Mouse (Mus musculus) E14TG2a.4 (cell line): Measurements from ENCODE around the gene Nacc1.

Source experiments
- H3K27me3 ChIP-seq: 2 replicates; pipeline ENCODE4 v1.6.1; 2014; ENCODE audit warnings: low read length, control low read depth; ENCODE audit not compliant: insufficient read depth
- H3K36me3 ChIP-seq: 2 replicates; pipeline ENCODE4 v1.6.1; 2014; ENCODE audit warnings: low read length, control low read depth; ENCODE audit not compliant: insufficient read depth
- H3K4me1 ChIP-seq: replicated peaks from 2 replicates; pipeline ENCODE4 v1.6.1; 2014; ENCODE audit warnings: low read depth, low read length, control low read depth
- H3K4me3 ChIP-seq: replicated peaks from 2 replicates; pipeline ENCODE4 v1.5.1; 2014; ENCODE audit warnings: mild to moderate bottlenecking, low read length
- H3K9me3 ChIP-seq: 2 replicates; pipeline ENCODE4 v1.6.1; 2014; ENCODE audit warnings: low read length, control low read depth
- CTCF ChIP-seq: conservative IDR thresholded peaks from 2 replicates; pipeline ENCODE4 v1.5.1; 2014; ENCODE audit warnings: low read length
- NANOG ChIP-seq: IDR thresholded peaks from 2 replicates; pipeline ENCODE4 v1.6.1; 2014; ENCODE audit warnings: borderline replicate concordance, low read length, mixed read lengths
- POU5F1 ChIP-seq: IDR thresholded peaks from 2 replicates; pipeline ENCODE4 v1.6.1; 2014; ENCODE audit warnings: low read length, borderline replicate concordance

Nacc1 gene

DNA sequence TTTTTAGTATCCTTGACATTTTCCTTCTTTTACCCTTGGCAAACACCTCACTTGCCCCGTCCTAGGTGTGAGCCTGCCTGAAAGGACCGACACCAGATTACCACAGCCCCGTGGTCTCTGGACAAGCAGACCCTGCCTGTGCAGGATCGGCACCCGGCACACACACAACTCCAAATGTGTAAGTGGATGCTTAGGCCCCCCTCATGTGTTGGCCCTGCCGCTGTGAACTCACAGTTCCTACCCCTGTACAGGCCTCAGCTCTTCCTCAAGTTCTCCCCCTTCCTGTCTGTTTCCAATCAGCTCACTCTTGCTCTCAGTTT lies 34.8 kb upstream of the Nacc1 start:
- Histone ChIP-seq H3K4me3 (peak overlapping the region; percentile 60), H3K27me3 (peaks cover 65% of the 10 kb centered on the region), H3K36me3 (no peaks in the 10 kb centered on the region), H3K4me1 (peaks cover 57% of the 10 kb centered on the region), H3K9me3 (no peaks in the 10 kb centered on the region)
- no peak for TF ChIP-seq POU5F1
- TF ChIP-seq CTCF = no peak
- TF ChIP-seq NANOG = no peak

DNA sequence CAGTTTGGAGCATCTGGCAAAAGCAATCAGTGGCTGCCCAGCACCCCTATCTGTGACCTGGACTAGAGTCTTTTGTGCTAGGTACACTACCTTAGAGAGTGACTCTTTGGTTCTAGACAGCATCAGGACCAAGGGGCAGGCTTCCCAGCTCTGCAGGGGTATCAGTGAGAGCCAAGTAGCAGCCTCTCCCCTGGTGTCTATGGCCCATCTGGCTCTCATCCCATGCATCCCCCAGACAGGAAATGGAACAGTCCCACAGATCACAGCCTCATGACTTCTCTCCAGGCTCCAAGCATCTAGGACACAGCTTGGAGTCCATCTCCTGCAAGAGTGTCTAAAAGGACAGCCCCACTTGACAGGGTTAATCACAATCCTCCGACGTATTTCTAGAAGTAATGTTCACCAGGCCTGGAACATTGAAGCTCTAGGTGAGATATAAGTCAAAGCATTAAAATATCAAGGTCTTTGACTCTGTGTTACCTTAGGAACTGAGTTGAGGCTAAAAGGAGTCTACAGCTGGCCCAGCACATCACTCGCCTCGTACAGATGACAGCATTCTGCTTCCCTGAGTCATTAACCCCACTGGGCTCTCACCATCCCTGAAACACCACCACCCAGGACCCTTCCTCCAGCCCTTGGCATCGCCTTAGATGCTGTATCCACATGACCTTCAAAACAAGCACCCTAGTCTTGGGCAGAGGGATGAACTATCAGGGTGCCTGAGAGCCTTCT lies 31.5 kb upstream of the Nacc1 start:
- no peak for TF ChIP-seq CTCF
- no peak for TF ChIP-seq POU5F1
- no peak for TF ChIP-seq NANOG
- H3K4me1 ChIP-seq = peaks cover 45% of the 10 kb centered on the region
- no peaks in the 10 kb centered on the region for H3K36me3 ChIP-seq
- no peak overlapping the region for H3K4me3 ChIP-seq
- no peaks in the 10 kb centered on the region for H3K9me3 ChIP-seq
- peaks cover 79% of the 10 kb centered on the region for H3K27me3 ChIP-seq

DNA sequence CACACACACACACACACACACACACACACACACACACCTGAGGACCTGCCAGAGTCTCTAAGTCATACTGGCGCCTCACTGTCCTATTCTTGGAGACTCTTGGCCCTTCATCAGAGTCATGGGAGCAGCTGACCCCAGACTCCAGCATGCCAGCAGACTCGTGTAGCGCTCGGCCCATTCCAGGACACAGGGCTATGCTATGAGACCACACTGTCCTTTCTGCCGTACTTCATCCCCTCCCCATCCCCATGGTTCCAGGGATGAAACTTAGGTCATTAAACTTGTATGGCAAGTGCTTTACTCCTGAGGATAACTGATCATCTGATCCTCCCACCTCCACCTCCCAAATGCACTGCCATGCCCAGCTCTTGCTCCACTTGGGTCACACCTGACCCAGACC lies 30.8 kb upstream of the Nacc1 start:
- Histone ChIP-seq H3K4me3 (no peak overlapping the region), H3K27me3 (peaks cover 80% of the 10 kb centered on the region), H3K36me3 (no peaks in the 10 kb centered on the region), H3K4me1 (peaks cover 45% of the 10 kb centered on the region), H3K9me3 (no peaks in the 10 kb centered on the region)
- TF ChIP-seq NANOG (no peak), POU5F1 (no peak), CTCF (no peak)

DNA sequence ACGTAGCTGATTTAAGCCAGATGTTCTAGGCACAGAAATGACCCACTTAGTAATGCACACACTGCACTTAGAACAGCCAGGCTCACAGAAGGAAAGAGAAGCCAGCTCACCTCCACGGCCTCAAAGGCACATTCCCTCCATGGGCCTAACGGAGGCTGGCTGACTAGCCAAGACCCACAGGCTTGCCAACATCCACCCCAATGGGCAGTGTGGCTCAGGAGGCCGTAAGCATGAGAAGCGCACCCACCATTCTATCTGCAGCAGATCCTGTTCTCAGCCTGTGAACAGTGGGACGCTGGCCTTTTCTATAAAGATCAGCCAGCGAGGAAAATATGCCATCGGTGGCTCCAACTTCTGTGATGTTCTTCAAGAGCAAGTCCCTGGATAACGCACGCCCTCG lies 29.1 kb upstream of the Nacc1 start:
- Histone ChIP-seq H3K27me3 (peaks cover 93% of the 10 kb centered on the region), H3K4me3 (no peak overlapping the region), H3K4me1 (peaks cover 45% of the 10 kb centered on the region), H3K9me3 (no peaks in the 10 kb centered on the region), H3K36me3 (no peaks in the 10 kb centered on the region)
- TF ChIP-seq NANOG = no peak
- no peak for TF ChIP-seq CTCF
- TF ChIP-seq POU5F1 = no peak

DNA sequence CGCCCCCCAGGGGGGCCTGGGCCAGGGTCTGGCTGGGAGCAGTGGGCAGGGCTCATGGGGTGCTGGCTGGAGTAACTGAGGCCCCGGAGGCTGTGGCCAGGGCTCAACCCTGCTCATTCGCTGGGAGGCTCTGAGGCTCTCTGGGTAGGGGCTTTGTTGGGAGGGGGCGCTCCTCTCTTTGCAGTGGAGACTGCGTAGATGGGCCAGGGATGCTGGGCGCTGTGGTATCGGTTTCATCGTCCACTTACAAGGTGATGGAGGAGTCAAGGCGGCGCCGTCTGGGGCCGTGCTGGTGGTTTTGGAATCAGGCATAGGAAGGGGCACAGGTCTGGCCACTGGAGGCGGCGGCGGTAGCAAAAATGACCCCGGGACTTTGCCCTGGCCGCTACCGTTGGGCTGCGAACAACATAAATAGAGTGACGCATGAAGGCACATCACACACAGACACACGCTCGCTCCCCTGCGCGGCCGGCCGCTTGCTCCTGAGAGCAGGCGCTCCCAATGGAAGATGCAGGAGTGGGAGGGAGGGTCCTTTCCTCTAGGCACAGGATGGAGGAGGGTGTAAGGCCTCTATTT lies 28.3 kb upstream of the Nacc1 start:
- peak overlapping the region; percentile 61 for H3K4me3 ChIP-seq
- TF ChIP-seq POU5F1 = no peak
- no peak for TF ChIP-seq CTCF
- no peak for TF ChIP-seq NANOG
- peaks cover 44% of the 10 kb centered on the region for H3K4me1 ChIP-seq

DNA sequence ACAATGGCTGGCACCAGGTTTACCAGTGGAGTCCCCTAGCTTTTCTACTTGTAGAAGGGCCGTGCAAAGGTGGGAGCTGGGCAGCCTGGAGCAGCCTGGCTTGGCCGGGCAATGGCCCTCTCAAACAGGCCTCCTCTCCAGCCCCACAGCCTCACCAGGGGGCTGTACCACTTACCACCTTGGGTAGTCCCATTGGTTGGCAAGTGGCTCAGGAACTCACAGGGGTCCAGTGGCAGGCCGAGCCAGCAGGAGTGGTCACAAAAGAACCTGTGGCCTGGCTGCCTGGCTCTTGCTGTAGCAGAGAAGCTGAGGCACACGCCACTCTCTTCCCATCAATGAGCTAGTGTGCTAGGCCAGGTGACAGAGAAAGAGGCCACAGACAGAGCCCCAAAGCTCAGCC lies 26.5 kb upstream of the Nacc1 start:
- TF ChIP-seq CTCF (no peak), NANOG (no peak), POU5F1 (no peak)
- H3K4me1 ChIP-seq = peaks cover 46% of the 10 kb centered on the region
- H3K4me3 ChIP-seq = no peak overlapping the region
- peaks cover 75% of the 10 kb centered on the region for H3K27me3 ChIP-seq
- H3K9me3 ChIP-seq = no peaks in the 10 kb centered on the region
- no peaks in the 10 kb centered on the region for H3K36me3 ChIP-seq

More for the DNA sequence above, 28.3 kb upstream of the Nacc1 start:
- Histone ChIP-seq H3K9me3 (no peaks in the 10 kb centered on the region), H3K27me3 (peaks cover 92% of the 10 kb centered on the region), H3K36me3 (no peaks in the 10 kb centered on the region)

DNA sequence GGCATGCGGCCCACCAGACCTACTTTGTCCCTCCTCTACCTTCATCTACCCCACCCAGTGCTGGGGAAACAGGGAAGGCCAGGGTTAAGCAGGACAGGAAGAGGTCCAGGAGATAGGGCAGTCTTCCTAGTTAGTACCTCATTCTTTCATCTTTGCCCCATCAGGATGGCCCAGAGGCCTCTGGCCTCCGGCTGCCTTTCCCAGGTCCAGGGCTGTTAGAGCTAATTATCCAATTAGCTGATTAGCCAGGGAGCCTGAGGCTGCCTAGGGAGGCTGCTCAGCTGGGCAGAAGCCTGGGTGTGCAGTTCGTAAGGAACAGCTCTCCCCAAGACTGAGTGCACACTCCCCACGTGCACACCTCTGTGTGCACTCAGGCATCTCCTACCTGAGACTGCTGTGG lies 25.7 kb upstream of the Nacc1 start:
- Histone ChIP-seq H3K27me3 (peaks cover 73% of the 10 kb centered on the region), H3K9me3 (no peaks in the 10 kb centered on the region), H3K36me3 (no peaks in the 10 kb centered on the region), H3K4me1 (peaks cover 53% of the 10 kb centered on the region), H3K4me3 (no peak overlapping the region)
- no peak for TF ChIP-seq POU5F1
- no peak for TF ChIP-seq CTCF
- TF ChIP-seq NANOG = no peak

DNA sequence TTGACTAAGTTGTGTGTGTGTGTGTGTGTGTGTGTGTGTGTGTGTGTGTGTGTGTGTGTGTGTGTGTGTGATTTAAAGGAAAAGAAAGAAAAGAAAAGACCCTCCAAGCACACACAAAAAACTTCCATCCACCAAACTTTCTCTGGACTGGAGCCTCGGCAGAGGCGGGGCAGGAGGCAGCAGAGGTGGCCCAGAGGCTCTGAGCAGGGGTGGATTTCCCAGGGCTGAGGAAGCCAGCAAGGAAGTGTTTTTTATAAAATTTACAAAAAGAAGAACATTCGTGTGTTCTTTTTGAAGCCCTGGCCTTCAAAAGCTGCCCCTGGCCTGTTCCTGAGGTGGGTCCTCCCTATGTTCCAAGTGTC lies 25.1 kb upstream of the Nacc1 start:
- TF ChIP-seq CTCF (no peak), NANOG (no peak), POU5F1 (no peak)
- H3K4me3 ChIP-seq = no peak overlapping the region
- H3K27me3 ChIP-seq = peaks cover 73% of the 10 kb centered on the region
- H3K4me1 ChIP-seq = peaks cover 59% of the 10 kb centered on the region
- no peaks in the 10 kb centered on the region for H3K9me3 ChIP-seq
- no peaks in the 10 kb centered on the region for H3K36me3 ChIP-seq
